Mouse (Mus musculus) E14TG2a.4 (cell line): ENCODE results near the gene Bid.

Experiments used
- CTCF ChIP-seq: conservative IDR thresholded peaks from 2 replicates; pipeline ENCODE4 v1.5.1; 2014; ENCODE audit warnings: low read length
- NANOG ChIP-seq: IDR thresholded peaks from 2 replicates; pipeline ENCODE4 v1.6.1; 2014; ENCODE audit warnings: borderline replicate concordance, low read length, mixed read lengths
- POU5F1 ChIP-seq: IDR thresholded peaks from 2 replicates; pipeline ENCODE4 v1.6.1; 2014; ENCODE audit warnings: low read length, borderline replicate concordance

- TF ChIP-seq CTCF (no peak), NANOG (no peak), POU5F1 (no peak)
Measured at GRCm38 (mm10) chr6:120886696-120887095, 30.0 kb downstream of the Bid start.
